Mouse (Mus musculus): ENCODE results near the gene Thpo.

Thpo gene

GRCm38 (mm10) chr16:20703699-20704400, 30.5 kb downstream of the Thpo start:
- CTCF ChIA-PET = no interaction called here

GRCm38 (mm10) chr16:20703071-20703470, 31.2 kb downstream of the Thpo start:
- CTCF ChIA-PET = interaction anchor here (0.6 kb wide), 1 partner anchor 15 kb away, joined by 3 read pairs; no protein-coding TSS in a partner anchor

- CTCF ChIA-PET = interaction anchor here (0.6 kb wide), 1 partner anchor 14 kb away, joined by 3 read pairs; no protein-coding TSS in a partner anchor
Measured at GRCm38 (mm10) chr16:20702522-20702893, 31.8 kb downstream of the Thpo start.

GRCm38 (mm10) chr16:20701729-20702521, 32.4 kb downstream of the Thpo start:
- CTCF ChIA-PET = no interaction called here

GRCm38 (mm10) chr16:20701316-20701715, 33.0 kb downstream of the Thpo start:
- CTCF ChIA-PET = interaction anchor here (0.6 kb wide), 1 partner anchor 249 kb away, joined by 11 read pairs; no protein-coding TSS in a partner anchor

DNA sequence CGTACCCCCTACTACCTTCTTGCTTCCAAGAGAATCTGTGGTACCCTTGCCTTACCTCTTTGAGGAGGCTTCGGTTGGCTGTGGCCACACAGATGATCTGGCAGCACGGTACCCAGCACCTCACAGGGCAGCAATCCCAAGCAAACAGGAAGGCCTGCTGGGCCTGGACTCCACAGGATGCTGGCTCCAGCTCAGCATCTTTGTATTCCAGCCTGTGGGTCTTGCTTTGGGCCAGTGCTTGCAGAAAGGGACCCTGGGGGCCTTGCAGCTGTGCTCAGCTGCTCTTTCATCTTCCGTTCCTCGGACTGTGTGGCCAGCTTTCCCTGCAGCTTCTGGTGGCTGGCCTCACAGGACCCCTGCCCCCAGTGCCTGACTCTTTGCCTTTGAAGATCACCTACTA, 34.3 kb downstream of the Thpo start:
- CTCF ChIA-PET = no interaction called here

GRCm38 (mm10) chr16:20699266-20699665, 35.0 kb downstream of the Thpo start:
- CTCF ChIA-PET = no interaction called here

DNA sequence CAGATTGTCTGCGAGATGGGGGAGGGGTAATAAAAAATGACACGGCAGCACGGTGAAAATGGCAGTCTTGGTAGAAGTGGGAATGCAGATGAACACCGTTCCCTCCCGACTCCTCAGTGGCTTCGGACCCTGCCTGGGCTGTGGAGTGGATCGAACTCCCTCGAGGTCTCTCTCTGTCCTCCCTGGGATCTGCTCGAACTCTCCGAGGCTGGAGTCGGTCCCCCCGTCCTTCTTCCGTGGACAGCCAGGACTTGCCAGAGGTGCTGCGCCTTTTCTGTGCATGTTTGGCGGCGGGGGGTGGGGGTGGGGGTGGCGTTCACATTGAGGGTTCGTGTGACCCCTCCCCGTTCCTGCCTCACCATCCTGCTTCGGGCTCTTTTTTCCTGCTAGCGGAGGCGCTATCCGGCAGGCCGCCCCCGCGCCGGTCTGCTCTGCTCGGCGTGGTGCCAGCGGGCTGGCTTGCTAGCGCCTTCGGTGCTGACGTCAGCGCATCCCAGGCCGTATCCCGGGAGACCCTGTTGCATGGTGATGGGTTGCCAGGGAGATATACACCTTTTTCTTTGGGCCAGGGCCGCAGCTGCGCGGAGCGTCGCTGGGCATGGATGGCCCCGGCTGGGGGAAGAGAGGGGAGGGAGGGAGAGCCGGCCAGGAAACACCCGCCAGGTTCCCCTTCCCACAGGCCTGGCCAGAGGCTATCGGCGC, 38.5 kb downstream of the Thpo start:
- CTCF ChIA-PET = no interaction called here

GRCm38 (mm10) chr16:20694781-20695180, 39.5 kb downstream of the Thpo start:
- CTCF ChIA-PET = no interaction called here

DNA sequence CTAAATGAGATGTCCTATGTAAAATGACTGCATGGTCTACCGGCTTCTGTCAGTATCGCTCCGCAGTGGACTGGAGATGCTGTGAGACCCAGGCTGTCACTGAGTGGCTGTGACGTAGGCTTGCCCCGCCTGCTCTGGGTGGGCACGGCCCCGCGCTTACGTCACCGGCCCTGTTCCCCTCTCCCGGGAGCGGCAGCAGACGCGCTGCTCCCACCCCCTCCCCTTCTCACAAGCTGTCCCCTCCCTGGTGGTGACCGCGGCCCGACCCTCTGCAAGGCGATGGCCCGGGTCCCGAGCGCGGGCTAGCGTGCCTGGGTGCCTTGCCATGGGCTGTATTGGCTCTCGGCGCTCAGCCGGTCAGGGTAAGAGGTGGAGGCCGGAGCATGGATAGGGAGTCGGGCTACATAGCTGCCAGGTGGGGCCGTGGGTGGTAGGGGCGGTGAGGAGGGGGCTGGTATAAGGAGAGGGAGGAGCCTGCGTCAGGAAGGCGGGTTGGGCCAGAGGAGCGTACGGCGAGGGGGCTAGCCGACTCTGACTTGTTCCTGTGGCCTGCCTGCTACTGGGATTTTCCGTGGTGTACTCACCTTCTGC, 41.1 kb downstream of the Thpo start, which contains the start of gene Fam131a:
Fam131a (plus strand) TSS at position 131 of the 591 bp plus-strand sequence.
- CTCF ChIA-PET = no interaction called here

DNA sequence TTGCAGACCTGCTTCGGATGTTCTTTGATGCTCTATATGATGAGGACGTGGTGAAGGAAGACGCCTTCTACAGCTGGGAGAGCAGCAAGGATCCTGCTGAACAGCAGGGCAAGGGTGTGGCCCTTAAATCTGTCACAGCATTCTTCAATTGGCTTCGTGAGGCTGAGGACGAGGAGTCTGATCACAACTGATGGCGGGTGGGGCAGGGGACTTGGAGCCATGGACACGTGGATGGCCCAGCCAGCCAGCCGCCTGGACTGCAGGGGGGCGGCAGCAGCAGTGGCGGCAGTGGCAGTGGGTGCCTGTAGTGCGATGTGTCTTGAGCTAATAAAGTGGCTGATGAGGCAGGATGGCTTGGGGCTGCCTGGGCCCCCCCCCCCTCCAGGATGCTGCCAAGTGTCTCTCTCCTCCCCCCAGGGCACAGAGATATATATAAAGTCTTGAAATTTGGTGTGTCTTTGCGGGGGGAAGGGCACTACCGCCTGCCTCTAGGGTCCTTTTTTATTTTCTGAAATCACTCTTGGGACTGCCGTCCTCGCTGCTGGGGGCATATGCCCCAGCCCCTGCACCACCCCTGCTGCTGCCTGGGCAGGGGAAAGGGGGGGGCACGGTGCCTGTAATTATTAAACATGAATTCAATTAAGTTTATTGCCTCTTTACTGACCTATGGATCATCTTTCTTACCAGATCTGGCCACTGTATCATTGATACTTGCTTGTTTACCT, 41.9 kb downstream of the Thpo start:
- CTCF ChIA-PET = no interaction called here

DNA sequence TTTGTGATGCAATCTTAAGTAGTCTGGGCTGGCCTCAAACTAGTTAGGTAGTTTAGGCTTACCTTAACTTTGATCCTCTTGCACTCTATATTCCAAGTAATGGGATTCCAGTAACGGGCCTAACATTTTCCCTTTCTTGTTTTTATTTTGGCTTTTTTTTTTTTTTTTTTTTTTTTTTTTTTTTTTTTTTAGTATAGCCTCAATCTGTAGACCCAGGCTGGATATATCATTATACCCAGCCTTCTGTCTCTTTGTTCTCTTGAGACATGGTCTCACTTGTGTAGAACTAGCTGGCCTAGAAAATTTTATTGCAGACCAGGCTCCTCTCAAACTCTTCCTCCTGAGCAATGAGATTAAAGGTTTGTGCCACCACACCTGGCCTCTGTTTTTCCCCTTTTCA, 42.7 kb downstream of the Thpo start:
- CTCF ChIA-PET = no interaction called here

- CTCF ChIA-PET = no interaction called here
Measured at GRCm38 (mm10) chr16:20690774-20691173, 43.5 kb downstream of the Thpo start.

- CTCF ChIA-PET = interaction anchor here (0.7 kb wide), 1 partner anchor 235 kb away, joined by 3 read pairs; no protein-coding TSS in a partner anchor
Measured at GRCm38 (mm10) chr16:20677974-20678675, 56.2 kb downstream of the Thpo start.

DNA sequence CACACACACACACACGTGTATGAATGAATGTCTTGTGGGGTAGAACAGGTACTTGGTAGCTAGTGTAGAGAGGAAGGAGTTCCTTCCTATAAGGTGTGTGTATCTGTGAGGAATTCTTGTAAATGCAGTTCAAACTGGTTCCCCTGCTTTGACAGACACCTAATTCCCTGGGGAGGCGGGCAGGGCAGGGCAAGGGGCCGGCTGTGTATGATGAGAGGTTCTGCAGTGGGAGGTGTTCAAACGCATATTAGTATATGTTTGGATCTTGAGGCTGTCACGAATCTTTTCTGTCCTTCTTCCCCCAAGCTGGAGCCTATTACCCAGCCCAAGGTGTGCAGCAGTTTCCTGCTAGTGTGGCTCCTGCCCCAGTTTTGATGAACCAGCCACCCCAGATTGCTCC, 56.9 kb downstream of the Thpo start:
- CTCF ChIA-PET = interaction anchor here (0.7 kb wide), 1 partner anchor 235 kb away, joined by 3 read pairs; no protein-coding TSS in a partner anchor

DNA sequence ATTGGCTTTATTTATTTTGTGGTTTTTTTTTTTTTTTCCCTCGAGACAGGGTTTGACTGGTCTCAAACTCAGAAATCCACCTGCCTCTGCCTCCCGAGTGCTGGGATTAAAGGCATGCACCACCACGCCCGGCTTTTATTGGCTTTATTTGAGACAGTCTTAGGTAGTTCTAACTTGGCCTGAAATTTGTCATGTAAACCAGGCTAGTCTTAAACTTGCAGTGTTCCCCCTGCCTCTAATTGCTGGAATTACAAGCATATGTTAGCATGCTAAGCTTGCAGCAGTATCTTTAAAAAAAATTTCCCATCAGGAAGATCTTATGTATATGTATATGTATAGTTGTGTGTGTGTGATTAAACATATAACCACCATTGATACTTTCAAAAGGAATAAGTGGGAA, 57.6 kb downstream of the Thpo start:
- CTCF ChIA-PET = interaction anchor here (0.6 kb wide), 1 partner anchor 47 kb away, joined by 4 read pairs; no protein-coding TSS in a partner anchor

GRCm38 (mm10) chr16:20675213-20675612, 59.1 kb downstream of the Thpo start:
- CTCF ChIA-PET = no interaction called here

Measured in spleen, embryonic (tissue).